Mouse (Mus musculus) olfactory bulb, adult 2 months (tissue): ENCODE results near the gene Kcnn1. TPM values are rescaled to one million over a fixed set of nuclear protein-coding genes. Genes with fewer than 3 reads are reported as not detected.
A peak's percentile ranks its signal among the peaks of the same experiment; 100 is the strongest.

ENCODE experiments used
- H3K27ac ChIP-seq: fragments of 200-500 bp; 2 replicates; pipeline ENCODE4 v1.5.1; 2012; ENCODE audit warnings: low read depth, low read length; ENCODE audit not compliant: insufficient read depth
- H3K4me1 ChIP-seq: fragments of 200-500 bp; 2 replicates; pipeline ENCODE4 v1.6.1; 2012; ENCODE audit warnings: low read length; ENCODE audit not compliant: control insufficient read depth, insufficient read depth
- H3K4me3 ChIP-seq: fragments of 200-500 bp; 2 replicates; pipeline ENCODE4 v1.5.1; 2012; ENCODE audit warnings: mild to moderate bottlenecking, low read depth, low read length, moderate library complexity; ENCODE audit not compliant: insufficient read depth
- CTCF ChIP-seq: fragments of 200-500 bp; IDR thresholded peaks from 2 replicates; pipeline ENCODE4 v1.5.1; 2012; ENCODE audit warnings: low read depth, mild to moderate bottlenecking, low read length, moderate library complexity; ENCODE audit not compliant: insufficient read depth
- POLR2A ChIP-seq: fragments of 200-500 bp; IDR thresholded peaks from 2 replicates; pipeline ENCODE4 v1.6.1; 2012; ENCODE audit warnings: mild to moderate bottlenecking, low read depth, low read length, moderate library complexity; ENCODE audit not compliant: insufficient read depth
- WGBS: fragments of 180-500 bp; shearing (Covaris S2); methylation state at CpG from one replicate; pipeline ENCODE4 v1.1.7; 2018; 5-methylcytosine and 5-hydroxymethylcytosine counted together
- polyA plus RNA-seq: library from polyadenylated mRNA; stranded (reverse); fragments of >200 nt; gene quantifications from 2 replicates; pipeline ENCODE4 v1.2.4, GENCODE M21; 2012; ENCODE audit warnings: low replicate concordance; ENCODE audit not compliant: missing spikeins, insufficient read depth, insufficient read length

The Kcnn1 gene
- polyA plus RNA-seq, 1 experiment = not detected

- Histone ChIP-seq H3K27ac (no peak overlapping the region), H3K4me1 (peaks cover 12% of the 10 kb centered on the region), H3K4me3 (no peak overlapping the region)
- TF ChIP-seq POLR2A = no peak
- TF ChIP-seq CTCF = no peak
- 88% methylated on average over 8 of the region's 8 CpGs for WGBS
Observed at GRCm38 (mm10) chr8:70894771-70895545, 31.9 kb upstream of the Kcnn1 start.

DNA sequence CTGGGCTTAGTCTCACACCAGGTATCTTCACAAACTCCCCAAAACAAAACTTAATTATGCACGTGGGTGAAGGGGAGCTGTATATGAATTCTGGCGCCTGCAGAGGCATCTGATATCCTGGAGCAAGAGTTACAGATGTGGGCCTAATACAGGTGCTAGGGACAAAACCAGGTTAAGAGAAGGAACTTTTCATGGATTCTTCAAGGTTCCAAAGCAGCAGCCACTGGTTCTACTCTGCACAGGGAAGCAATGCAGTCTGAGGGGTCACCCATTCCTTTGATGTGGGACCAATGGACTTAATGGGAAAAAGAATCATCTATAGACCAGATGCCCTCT lies 31.3 kb upstream of the Kcnn1 start:
- TF ChIP-seq CTCF = no peak
- no peak for TF ChIP-seq POLR2A
- Histone ChIP-seq H3K4me3 (no peak overlapping the region), H3K4me1 (peaks cover 12% of the 10 kb centered on the region), H3K27ac (no peak overlapping the region)
- 63% methylated on average over 2 of the region's 2 CpGs for WGBS

- Histone ChIP-seq H3K4me1 (peaks cover 12% of the 10 kb centered on the region), H3K27ac (no peak overlapping the region), H3K4me3 (no peak overlapping the region)
- 36% methylated on average over 12 of the region's 12 CpGs for WGBS
- TF ChIP-seq CTCF (peak; percentile 39; the same call in 1 of the 2 replicates), POLR2A (no peak)
Observed at GRCm38 (mm10) chr8:70893656-70894384, 30.8 kb upstream of the Kcnn1 start.

GRCm38 (mm10) chr8:70892896-70893655 lies 30.0 kb upstream of the Kcnn1 start:
- TF ChIP-seq POLR2A = no peak
- no peak for TF ChIP-seq CTCF
- Histone ChIP-seq H3K27ac (no peak overlapping the region), H3K4me3 (no peak overlapping the region), H3K4me1 (peaks cover 12% of the 10 kb centered on the region)
- WGBS = 70% methylated on average over 20 of the region's 20 CpGs

DNA sequence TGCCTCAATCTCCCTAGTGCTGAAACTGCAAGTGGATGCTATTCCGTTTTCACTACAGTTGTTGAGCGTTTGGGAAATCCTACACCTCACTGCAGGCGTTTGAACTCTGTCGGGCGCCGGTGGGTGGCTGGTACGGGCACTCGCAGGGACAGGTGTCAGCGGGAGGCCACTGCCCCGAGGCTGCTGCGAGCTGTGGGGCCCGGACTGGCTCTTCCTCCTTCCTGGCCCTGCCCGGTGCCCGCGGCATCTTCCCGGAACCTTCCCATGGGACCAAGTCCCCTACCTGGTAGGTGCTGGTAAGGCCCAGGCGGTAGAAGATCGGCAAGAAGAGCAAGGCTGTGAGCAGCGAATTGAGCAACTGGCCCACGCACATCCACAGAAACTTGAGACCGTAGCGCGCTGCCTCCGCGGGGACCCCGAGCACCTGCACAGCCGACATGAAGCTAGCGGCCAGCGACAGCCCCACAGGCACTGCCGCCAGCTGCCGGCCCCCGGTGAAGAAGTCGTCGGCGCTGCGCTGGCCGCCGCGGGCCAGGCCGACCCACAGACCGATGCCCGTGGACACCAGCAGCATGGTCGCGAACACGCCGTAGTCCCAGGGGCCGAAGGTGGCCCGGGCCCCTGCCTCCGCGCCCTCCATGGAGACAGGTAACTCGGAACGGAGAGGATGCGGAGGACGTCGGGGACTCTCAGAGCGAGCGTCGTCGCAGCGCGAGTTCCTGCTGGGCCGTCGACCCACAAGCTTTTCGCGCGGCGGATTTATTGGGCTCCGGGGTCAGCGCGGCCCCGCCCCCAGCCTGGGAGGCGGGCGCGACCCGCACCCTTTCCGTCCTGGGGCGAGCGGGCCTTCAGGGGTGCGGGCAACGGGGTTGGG lies 29.2 kb upstream of the Kcnn1 start, which contains the start of gene Slc5a5:
TSS of gene Slc5a5 (minus strand) at position 736 of the 874 bp plus-strand sequence.
- Histone ChIP-seq H3K27ac (no peak within 1 kb of the TSS), H3K4me1 (peaks cover 12% of the 10 kb centered on the region), H3K4me3 (no peak within 1 kb of the TSS; the same call in 1 of the 2 replicates)
- 35% methylated on average over 80 of the region's 80 CpGs for WGBS
- TF ChIP-seq POLR2A = no peak
- TF ChIP-seq CTCF = no peak

DNA sequence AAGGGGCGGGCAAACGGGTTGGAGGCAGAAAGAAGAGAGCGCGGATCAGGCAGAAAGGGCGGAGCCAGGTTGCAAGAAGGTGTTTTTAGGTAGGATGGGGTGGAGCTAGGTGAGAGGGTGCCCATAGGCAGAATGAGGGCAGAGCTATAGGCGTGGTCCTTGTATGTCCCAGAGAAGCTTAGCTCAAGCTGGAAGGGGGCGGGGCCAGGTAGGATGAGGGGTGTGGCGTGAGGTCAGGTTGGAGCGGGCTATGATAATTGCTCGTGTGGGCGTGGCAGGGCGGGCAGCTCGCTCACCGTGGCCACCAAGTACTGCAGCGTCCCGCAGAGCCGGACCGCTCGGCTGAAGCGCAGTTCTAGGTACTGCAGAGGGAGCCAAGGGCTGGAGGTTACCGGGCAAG lies 28.3 kb upstream of the Kcnn1 start:
- H3K4me1 ChIP-seq = peaks cover 10% of the 10 kb centered on the region
- H3K4me3 ChIP-seq = no peak overlapping the region
- no peak overlapping the region for H3K27ac ChIP-seq
- TF ChIP-seq POLR2A = no peak
- no peak for TF ChIP-seq CTCF
- 47% methylated on average over 21 of the region's 21 CpGs for WGBS

GRCm38 (mm10) chr8:70890656-70891055 lies 27.6 kb upstream of the Kcnn1 start:
- WGBS = 93% methylated on average over 5 of the region's 5 CpGs
- Histone ChIP-seq H3K4me3 (no peak overlapping the region), H3K27ac (no peak overlapping the region), H3K4me1 (peaks cover 3% of the 10 kb centered on the region; the same call in 1 of the 2 replicates)
- TF ChIP-seq CTCF (no peak), POLR2A (no peak)

DNA sequence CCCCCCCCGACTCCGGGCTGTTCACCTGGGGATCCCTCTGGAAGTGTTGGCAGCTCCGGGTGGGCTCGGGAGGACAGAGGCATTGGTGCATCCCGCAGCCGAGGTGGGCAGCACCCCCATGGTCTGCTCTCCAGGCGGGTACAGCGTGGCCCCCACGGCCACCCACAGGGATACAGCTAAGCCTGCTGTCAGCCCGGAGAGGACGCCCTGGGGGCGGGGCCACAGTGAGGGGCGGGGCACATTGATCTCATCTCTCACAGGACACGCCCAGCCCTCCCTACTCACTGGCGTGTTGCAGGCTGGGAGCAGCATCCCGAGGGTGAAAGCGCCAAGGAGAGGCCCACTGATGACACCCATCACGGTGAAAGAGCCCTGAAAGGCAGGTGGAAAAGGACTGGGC lies 24.6 kb upstream of the Kcnn1 start:
- Histone ChIP-seq H3K27ac (no peak overlapping the region), H3K4me1 (no peaks in the 10 kb centered on the region), H3K4me3 (no peak overlapping the region)
- 12% methylated on average over 18 of the region's 18 CpGs for WGBS
- TF ChIP-seq CTCF (no peak), POLR2A (no peak)
